ENCODE assay signal across 16 mouse cellular contexts in the genomic region with DNA sequence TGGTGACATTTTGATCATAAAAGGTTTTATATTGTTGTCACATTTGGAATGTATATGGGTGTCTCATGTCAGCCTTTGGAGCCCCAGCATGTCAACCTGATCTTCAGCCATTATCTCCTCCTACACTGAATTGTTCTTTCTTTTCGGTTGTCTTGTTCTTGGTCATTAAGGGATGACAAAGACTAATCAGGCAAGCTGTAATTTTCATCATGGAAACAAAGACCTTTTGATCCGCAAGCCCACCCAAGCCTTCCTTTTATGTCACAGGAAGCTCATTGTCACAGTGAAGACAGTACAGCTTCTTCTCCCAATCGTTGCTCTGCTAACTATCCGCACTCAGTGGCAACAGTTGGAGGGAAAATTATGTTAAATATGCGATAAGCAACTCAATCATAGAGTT.
"Had no signal": no experiment of that assay in that cellular context is flagged by ENCODE, and none has a peak within 500 bp of the region (broad histone marks: within the 10 kb centered on the region; RNA-seq: fewer than 3 reads in every experiment).

No protein-coding gene starts in this region.

- H3K36me3 ChIP-seq: neural tube, embryonic 12.5 days; neural tube, embryonic 13.5 days; neural tube, embryonic 15.5 days; stomach, embryonic 15.5 days had no signal

- H3K27ac ChIP-seq: neural tube, embryonic 12.5 days; neural tube, embryonic 13.5 days; neural tube, embryonic 15.5 days; stomach, embryonic 15.5 days; stomach, postnatal 0 days had no signal

- DNase-seq: right cerebral cortex, adult 18-20 months; right cerebral cortex, postnatal 14 days; right cerebral cortex, postnatal 25 days; right cerebral cortex, postnatal 4 days; spleen, adult 18-20 months; thymus, adult 18-20 months; thymus, adult 2 months; thymus, postnatal 14 days; thymus, postnatal 25 days; thymus, postnatal 36 days; thymus, postnatal 4 days had no signal

- H3K4me2 ChIP-seq: neural tube, embryonic 12.5 days; neural tube, embryonic 13.5 days; neural tube, embryonic 15.5 days; stomach, embryonic 15.5 days had no signal

- H3K9ac ChIP-seq: neural tube, embryonic 12.5 days; neural tube, embryonic 13.5 days; neural tube, embryonic 15.5 days; stomach, embryonic 15.5 days had no signal

- H3K9me3 ChIP-seq: neural tube, embryonic 12.5 days; neural tube, embryonic 13.5 days; neural tube, embryonic 15.5 days; stomach, embryonic 15.5 days had no signal

- H3K4me3 ChIP-seq: neural tube, embryonic 12.5 days; neural tube, embryonic 13.5 days; neural tube, embryonic 15.5 days; stomach, embryonic 15.5 days had no signal

- H3K27me3 ChIP-seq: neural tube, embryonic 12.5 days; neural tube, embryonic 13.5 days; neural tube, embryonic 15.5 days; stomach, embryonic 15.5 days had no signal

- H3K4me1 ChIP-seq: neural tube, embryonic 12.5 days; neural tube, embryonic 13.5 days; neural tube, embryonic 15.5 days; stomach, embryonic 15.5 days had no signal
